Mouse (Mus musculus): ENCODE measurements around the gene Slc22a20. TPM values are rescaled to one million over a fixed set of nuclear protein-coding genes. Genes with fewer than 3 reads are reported as not detected.

Slc22a20 gene
- total RNA-seq, 2 experiments from 2014 or later, result not detected

GRCm38 (mm10) chr19:5927026-5927425 lies 58.9 kb downstream of the Slc22a20 start:
- no peak for DNase-seq (ENCODE audit: low spot score in 2 of 2)

DNA sequence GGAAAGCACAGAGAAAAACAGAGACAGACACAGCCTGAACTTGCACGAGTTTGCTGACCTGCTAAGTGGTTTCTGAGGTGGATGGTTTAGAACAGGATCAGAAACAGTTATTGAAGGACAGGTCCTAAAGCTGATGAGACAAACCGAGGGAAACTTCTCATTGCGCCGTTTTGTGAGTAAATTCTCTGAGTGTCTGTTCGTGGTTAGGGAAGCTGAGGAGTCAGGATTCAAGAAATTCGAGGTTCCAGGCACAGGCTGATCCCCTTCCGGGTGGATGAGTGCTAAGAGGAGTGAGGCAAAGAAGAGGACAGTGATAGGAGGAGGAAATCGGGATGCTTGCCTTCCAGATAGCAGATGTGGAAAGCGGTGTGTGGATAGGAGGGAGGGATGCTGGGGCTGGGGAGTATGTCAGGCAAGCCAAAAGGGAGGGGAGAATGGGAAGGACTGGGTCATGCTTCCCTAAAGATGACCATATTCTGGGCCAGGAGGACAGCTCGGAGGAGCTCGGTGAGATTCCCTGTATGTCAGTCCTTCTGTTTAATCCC lies 60.6 kb downstream of the Slc22a20 start:
- DNase-seq (ENCODE audit: low spot score in 2 of 2), result no peak

DNA sequence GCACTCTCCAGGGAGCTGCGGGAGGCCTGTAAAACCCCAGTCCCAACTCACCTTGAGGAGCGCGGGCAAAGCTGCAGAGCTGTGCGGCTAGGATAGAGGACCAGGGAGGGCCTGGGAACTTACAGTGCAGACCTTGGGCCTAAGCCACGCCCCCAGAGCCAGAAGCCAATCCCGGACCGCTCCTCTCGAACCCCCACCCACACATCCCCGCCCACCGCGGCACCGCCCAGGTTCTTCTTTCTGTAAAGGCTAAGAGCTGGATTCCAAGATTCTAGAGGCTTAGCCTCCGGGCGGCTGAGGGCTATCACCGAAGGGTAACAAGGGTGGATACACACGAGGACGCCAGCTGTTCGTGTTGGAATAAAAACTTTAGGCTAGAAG lies 61.2 kb downstream of the Slc22a20 start, which contains the start of gene Cdc42ep2:
Gene Cdc42ep2 (minus strand): TSS at position 104 of the 381 bp plus-strand sequence.
- peak; percentile 92 to 93 for DNase-seq (ENCODE audit: low spot score in 2 of 2)

- peak; percentile 89 to 94 for DNase-seq (ENCODE audit: low spot score in 2 of 2)
Measured at GRCm38 (mm10) chr19:5923990-5924712, 61.8 kb downstream of the Slc22a20 start.

- no peak for DNase-seq (ENCODE audit: low spot score in 2 of 2)
Measured at GRCm38 (mm10) chr19:5922963-5923362, 63.0 kb downstream of the Slc22a20 start.

DNA sequence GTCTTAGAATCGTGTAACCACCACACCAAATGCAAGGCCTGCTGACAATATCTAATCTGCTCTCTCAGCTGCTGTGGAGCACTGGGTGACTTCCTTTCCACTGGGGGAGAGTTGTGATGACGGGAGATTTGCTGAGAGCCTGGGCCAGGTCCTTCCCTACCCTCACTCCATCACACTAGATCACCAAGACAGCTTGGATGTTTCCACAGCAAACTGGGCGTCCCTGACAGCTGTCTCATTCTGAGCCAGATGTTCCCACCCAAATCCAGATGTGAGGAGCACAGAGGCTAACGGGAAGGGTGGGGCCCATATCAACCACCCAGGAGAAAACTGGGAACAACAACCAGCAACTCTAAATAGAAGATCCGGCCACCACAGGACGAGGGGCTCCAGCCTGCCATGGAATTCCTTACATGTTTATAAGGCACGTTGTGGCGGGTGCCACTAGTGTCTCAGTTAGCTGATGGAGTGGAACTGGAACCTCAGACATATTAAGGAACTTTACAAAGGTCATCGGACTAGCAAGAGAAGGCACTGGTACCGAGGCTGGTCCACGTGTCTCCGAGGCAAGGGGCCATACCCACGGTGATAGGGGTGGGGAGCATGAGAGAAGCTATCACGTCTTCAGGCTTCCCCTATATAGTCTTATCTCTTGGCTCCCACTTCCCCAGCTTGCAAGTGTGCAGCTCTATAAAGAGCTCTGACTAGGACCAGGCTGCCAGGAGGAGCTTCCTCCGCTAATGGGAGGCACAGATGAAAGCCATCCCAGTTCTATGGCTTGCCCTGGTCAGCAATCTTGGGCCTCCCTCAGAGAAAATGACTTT lies 63.6 kb downstream of the Slc22a20 start:
- DNase-seq (ENCODE audit: low spot score in 2 of 2), result no peak

- DNase-seq (ENCODE audit: low spot score in 2 of 2), result no peak
Measured at GRCm38 (mm10) chr19:5921715-5922114, 64.2 kb downstream of the Slc22a20 start.

Other genes starting within 250 kb of the Slc22a20 start
- gene Ltbp3, start 245.2 kb downstream of the Slc22a20 start, total RNA-seq (2021), result 10 to 100 TPM; 37.2 to 41.8 TPM
- 10 to 100 TPM; 90.8 to 93.4 TPM for gene Scyl1, start 214.7 kb downstream of the Slc22a20 start, total RNA-seq (2021)
- gene Frmd8, start 110.9 kb downstream of the Slc22a20 start, total RNA-seq (2021), result 10 to 100 TPM; 13.5 to 13.6 TPM
- gene Slc25a45, start 108.3 kb downstream of the Slc22a20 start, total RNA-seq (2021), result 1 to 10 TPM; 2.3 to 3.2 TPM
- 1 to 10 TPM; 4.1 to 4.2 TPM for gene Tigd3, start 92.0 kb downstream of the Slc22a20 start, total RNA-seq (2021)
- gene Dpf2, start 73.1 kb downstream of the Slc22a20 start, total RNA-seq (2021), result 100 to 1,000 TPM in 1 of 2 experiments, 10 to 100 TPM in 1; 90.1 to 102 TPM
- gene Cdc42ep2, start 61.3 kb downstream of the Slc22a20 start, total RNA-seq (2021), result 1 to 10 TPM; 4.7 to 5.4 TPM
- gene Pola2, start 21.9 kb downstream of the Slc22a20 start, total RNA-seq (2021), result 1 to 10 TPM; 4.9 to 5.0 TPM
- 10 to 100 TPM; 27.9 to 28.1 TPM for gene Capn1, start 29.8 kb upstream of the Slc22a20 start, total RNA-seq (2021)
- 10 to 100 TPM; 41.3 to 41.6 TPM for gene Syvn1, start 60.4 kb upstream of the Slc22a20 start, total RNA-seq (2021)
- 10 to 100 TPM; 42.5 to 51.3 TPM for gene Mrpl49, start 71.6 kb upstream of the Slc22a20 start, total RNA-seq (2021)
- gene Fau, start 71.7 kb upstream of the Slc22a20 start, total RNA-seq (2021), result 100 to 1,000 TPM; 717 to 762 TPM
- gene Znhit2, start 75.0 kb upstream of the Slc22a20 start, total RNA-seq (2021), result 10 to 100 TPM; 32.2 to 35.0 TPM
- gene Tm7sf2, start 82.2 kb upstream of the Slc22a20 start, total RNA-seq (2021), result 10 to 100 TPM; 25.1 to 25.2 TPM
- gene Vps51, start 91.1 kb upstream of the Slc22a20 start, total RNA-seq (2021), result 10 to 100 TPM; 78.5 to 94.4 TPM
- gene Tmem262, start 93.9 kb upstream of the Slc22a20 start, total RNA-seq (2021), result not detected
- gene Gm28374, start 96.1 kb upstream of the Slc22a20 start, total RNA-seq (2021), result under 1 TPM; 0.54 to 0.60 TPM
- gene Zfpl1, start 98.8 kb upstream of the Slc22a20 start, total RNA-seq (2021), result 10 to 100 TPM; 38.6 to 42.1 TPM
- gene Cdca5, start 98.8 kb upstream of the Slc22a20 start, total RNA-seq (2021), result under 1 TPM in 1 of 2 experiments, not detected in 1; 0.26 TPM
- gene AC131692.1, start 108.3 kb upstream of the Slc22a20 start, total RNA-seq (2021), result not detected
- gene Naaladl1, start 119.6 kb upstream of the Slc22a20 start, total RNA-seq (2021), result under 1 TPM; 0.14 to 0.21 TPM
- gene Sac3d1, start 132.5 kb upstream of the Slc22a20 start, total RNA-seq (2021), result 10 to 100 TPM; 17.8 to 19.0 TPM
- 10 to 100 TPM; 41.6 to 44.8 TPM for gene Snx15, start 142.2 kb upstream of the Slc22a20 start, total RNA-seq (2021)
- 1 to 10 TPM in 1 of 2 experiments, under 1 TPM in 1; 0.51 to 1.2 TPM for gene Batf2, start 154.8 kb upstream of the Slc22a20 start, total RNA-seq (2021)
- gene Arl2, start 155.4 kb upstream of the Slc22a20 start, total RNA-seq (2021), result 10 to 100 TPM; 82.9 to 92.9 TPM
- under 1 TPM in 1 of 2 experiments, not detected in 1; 0.37 TPM for gene Majin, start 198.2 kb upstream of the Slc22a20 start, total RNA-seq (2021)
- gene Gpha2, start 240.2 kb upstream of the Slc22a20 start, total RNA-seq (2021), result not detected
- 100 to 1,000 TPM; 152 to 158 TPM for gene Ppp2r5b, start 249.7 kb upstream of the Slc22a20 start, total RNA-seq (2021)